Mouse (Mus musculus) adrenal gland, adult 8-10 months (tissue): ENCODE measurements around the gene Vnn1. TPM values are rescaled to one million over a fixed set of nuclear protein-coding genes. Genes with fewer than 3 reads are reported as not detected.

Source experiments
- DNase-seq: peaks from one replicate; pipeline ENCODE4 v3.0.0; 2022
- total RNA-seq, 4 experiments: library from RNA; stranded (reverse); gene quantifications; 2 replicates each; pipeline ENCODE4 v1.2.4; 2022

Gene Vnn1
- 10 to 100 TPM; 29.6 to 37.3 (median 32.2) TPM for total RNA-seq

DNA sequence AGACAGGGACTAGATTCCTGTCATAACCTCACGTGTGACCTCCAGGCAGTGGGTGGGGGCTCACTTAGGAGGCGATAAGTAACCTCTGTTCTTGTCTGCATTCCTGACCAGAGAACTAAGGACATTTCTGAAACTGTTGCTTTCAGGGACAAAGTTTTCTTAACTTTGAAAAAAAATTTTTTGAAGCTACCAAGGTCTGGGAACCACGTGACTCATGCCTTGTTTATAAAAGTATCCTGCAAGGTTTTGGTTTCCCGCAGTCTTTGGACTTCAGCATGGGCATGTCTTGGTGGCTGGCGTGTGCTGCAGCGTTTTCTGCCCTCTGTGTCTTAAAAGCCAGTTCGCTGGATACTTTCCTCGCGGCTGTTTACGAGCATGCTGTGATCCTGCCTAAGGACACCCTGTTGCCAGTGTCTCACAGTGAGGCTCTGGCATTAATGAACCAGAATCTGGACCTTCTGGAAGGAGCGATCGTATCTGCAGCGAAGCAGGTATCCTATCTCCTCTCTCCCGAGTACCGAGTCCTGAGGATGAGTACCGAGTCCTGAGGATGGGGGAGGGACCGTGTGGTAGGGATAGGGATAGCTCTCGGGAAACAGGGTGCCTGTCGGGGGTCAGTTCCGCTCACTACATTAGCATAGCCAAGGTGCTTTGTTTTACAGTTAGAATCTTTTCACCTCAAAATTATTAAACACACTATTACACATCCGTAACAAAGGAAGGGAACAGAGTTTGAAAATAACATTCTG lies at the start of gene Vnn1:
Gene Vnn1 (plus strand): TSS at position 88 of the 749 bp plus-strand sequence.
- DNase-seq: peak; percentile 20

DNA sequence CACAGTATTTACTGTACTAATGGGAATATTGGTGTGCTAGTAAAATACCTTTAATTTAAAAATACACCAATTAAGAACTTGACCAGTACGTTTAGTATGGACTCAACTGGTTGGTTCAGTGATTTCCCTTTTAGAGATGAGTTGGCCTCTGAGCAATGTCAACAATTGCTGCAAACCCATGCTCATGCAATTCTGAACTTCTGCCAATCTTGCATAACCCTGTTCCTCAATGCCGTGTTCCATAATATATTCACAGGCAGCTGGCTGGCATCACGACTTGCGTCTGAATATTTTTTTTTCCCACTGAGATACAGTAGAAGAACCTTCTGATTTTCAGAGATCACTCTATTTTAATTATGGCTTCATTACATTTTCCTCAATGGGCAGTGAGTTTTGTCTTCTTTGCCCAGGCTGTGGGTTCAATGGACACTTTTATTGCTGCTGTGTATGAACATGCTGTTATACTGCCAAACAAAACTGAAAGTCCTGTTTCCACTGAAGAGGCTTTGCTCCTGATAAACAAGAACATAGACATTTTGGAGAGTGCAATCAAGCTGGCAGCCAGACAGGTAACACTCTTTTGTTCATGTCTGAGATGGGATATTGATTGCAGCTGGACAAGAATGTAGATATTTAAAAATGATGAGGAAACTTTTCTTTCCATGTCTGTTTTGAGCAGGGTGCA lies 43.1 kb upstream of the Vnn1 start, which contains the start of gene Vnn3:
Gene Vnn3 (plus strand): TSS at position 235 of the 685 bp plus-strand sequence.
- peak; percentile 38 for DNase-seq

DNA sequence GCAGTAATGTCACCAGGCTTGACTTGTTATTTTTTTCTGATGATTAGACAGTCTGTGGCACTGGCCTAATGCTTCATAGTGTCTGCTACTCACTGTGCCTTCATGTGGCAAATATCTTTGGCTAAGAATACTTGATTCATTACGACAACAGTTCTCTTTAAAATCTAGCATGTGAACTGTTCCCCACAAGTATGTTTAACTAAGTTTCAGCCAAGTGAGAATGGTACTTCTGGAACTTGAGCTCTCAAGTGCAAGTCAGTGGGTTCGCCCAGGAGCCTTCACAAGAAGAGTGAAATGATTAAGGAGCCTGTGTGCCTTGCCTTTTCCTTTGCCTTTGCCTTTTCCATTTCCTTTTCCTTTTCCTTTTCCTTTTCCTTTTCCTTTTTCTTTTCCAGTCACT lies 42.4 kb upstream of the Vnn1 start:
- no peak for DNase-seq

DNA sequence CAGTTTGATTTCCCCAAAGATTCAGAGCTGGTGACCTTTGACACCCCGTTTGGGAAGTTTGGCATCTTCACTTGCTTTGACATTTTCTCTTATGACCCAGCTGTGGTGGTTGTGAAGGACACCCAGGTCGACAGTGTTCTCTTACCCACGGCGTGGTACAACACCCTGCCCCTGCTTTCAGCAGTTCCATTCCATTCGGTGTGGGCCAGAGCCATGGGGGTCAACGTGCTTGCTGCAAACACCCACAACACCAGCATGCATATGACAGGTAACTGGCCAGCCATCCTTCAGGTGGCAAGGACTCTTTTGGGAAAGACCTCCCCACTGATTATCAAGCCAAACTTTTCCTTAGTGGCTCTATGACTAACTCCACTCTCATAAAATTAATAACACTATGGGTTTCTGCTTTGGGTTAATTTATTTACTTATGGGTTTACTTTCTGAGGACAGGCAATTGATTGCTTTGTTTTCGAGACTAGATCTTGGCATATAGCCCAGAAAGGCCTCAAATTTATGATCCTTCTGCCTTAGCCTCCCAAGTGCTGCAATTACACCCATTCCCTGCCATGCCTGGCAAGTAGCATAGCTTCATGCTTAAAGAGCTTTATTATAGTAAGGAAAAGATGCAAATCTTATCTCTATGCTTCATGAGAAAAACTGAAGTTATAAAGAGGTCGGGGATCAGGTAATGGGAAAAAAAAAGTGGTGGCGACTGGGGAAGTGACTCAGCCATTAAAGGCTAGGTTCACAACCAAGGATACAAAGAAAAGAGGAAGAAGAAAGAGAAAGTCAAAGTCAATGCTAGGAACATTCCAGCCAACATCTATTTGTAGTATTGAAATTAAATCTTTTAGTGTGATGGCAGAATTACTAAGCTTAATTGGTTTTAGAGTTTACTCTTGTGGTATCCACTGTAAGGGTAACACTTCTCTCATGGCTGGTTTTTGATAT lies 29.9 kb upstream of the Vnn1 start:
- DNase-seq: no peak

DNA sequence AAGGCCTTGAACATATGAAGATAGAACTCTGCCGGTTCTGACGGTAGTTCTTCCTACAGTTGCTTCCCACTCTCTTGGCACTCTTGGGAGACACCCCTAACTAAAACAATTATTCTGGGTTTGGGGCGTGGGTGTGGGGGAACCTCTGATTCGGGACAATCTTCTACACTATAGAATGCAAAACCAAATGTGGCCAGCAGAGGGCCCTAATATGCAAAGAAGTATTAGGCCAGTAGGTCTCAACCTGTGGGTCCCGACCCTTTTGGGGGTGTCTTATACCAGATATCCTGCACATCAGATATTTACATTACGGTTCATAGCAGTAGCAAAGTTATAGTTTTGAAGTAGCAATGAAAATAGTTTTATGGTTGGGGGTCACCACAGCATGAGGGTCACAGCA lies 13.8 kb upstream of the Vnn1 start:
- DNase-seq: no peak

DNA sequence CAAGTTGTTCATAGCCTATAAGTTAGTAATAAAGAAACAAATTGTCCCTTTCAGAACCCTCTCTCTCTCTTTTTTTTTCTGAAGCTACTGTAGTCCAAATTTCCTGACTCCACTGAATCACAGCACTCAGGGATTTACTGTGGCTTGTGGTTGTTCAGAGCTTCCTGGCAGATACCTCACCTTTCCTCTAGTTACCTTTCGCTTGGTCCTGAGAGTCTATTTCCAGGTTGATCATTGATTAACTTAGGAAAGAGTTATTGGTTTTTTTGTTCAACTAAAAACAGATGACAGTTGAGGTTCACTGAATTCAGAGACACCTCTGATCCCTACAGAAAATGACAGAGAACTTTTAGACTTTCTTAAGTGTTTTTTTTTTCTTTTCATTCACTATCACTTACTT lies 9.6 kb upstream of the Vnn1 start:
- DNase-seq: no peak

DNA sequence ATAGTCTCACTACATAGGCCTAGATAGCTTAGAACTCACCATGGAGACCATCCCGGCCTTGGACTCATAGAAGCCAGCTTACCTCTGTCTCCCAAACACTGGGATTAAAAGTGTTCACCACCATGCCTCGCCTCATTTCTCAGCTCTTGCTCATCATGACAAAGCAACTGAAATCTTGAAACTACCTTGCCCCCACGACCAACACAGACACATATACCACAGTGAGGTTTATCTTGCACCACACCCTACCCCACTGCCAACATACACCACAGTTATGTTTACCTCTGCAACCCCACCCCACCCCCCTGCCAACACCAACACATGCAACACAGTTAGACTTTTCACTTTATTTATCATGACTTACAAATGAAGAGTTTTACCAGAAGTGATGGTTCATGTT lies 8.4 kb upstream of the Vnn1 start:
- no peak for DNase-seq

DNA sequence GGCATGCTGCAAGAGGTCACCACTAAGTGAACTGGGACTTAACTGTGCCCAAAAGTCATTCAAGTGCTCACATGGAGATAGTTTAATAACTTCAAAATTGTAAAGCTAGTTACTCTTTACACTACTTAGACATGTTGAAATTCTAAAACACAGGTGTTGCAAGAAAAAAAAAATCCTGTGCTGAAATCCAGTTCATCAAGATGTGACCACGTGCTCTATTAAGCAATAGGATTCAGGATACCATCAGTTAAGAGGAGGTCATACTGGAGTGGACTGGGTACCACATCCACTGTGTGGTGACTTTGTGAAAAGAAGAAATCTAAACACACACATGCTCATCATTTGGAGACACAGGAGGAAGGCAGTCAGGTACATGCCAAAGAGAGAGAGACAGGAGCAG lies 1.5 kb upstream of the Vnn1 start:
- DNase-seq: no peak

DNA sequence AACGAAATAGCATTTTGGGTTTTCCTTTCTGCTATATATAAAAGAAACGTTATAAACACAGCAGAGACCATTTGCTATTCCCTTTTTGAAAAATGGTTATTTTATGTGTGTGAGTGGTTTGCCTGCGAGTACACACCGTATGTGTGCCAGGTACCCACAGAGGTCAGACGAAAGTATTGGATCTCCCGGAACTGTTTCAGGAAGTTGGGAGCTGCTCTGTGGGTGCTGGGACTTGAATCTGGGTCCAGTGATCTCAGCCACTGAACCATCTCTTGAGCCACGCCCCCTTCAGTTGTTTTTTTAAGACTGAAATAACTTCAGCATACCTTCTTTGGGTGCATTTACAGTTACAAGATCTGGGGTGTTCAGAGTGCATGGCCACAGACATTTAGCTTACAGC lies 888 bp downstream of the Vnn1 start:
- DNase-seq: no peak

DNA sequence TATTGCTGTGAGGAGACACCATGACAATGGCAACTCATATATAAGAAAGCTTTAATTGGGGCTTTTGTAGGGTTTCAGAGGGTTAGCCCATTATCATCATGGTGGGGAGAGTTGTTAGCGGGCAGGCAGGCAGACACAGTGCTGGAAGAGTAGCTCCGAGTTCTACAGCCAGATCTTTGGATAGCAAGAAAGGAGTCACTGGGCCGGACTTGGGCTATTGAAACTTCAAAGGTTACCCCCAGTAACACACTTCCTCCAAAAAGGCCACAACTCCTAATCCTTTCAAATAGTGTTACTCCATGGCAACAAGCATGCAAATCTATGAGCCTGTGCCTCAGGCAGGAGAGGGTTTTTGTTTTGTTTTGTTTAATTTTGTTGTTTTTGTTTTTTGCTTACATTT lies 6.6 kb downstream of the Vnn1 start:
- DNase-seq: no peak

DNA sequence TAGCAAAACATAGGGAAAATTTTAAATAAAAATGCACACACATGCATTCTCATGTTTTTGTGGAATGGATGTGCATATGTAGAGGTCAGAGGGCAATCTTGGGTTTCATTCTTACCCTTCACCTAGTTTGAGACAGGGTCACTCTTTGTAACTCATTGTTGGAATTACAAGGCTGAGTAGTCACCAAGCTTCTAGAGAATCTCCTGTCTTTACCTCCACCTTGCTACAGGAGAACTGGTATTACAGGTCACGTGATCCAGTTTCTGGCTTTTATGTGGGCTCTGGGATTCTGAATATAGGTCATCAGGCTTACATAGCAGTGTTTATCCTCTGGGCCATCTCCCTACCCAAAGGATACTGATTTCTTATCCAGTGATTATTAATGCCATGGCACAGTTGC lies 11.2 kb downstream of the Vnn1 start:
- DNase-seq: no peak

DNA sequence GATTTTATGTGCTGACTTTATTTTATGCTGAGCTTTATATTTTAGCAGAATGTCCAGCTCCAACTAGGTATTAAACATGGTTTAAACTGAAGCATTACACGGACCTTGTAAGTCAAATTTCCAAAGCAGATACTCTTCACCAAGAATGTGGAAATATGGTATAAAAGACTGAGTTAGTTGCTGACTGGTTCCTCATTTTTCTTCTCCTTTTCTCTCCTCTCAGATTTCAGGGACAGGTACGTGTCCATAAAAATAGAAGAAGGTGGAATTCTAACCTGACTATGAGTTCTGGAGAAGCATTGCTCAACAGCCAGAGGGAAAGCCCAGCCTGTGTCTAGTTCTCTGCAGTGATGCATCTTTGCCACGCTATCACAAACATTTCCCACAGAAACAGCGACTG lies 25.6 kb downstream of the Vnn1 start, which contains the start of gene Taar1:
Gene Taar1 (plus strand): TSS at position 301 of the 400 bp plus-strand sequence.
- DNase-seq: no peak

DNA sequence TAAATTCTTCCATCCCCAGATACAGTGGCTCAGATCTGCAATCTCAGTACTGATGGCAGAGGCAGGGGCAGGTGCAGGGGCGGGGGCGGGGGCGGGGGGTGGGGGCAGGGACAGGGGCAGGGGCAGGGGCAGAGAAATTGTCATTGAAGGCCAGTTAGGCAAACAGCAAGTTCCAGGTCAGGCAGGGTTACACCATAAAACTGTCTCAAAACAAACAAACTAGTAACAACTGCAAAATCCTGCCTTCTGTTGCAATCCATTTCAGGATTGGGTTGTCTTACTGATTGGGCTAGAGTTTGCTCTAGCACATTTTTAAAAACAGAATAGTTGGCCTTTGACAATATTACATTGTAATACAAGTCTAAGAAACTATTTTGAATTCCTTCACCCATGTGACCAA lies 28.0 kb downstream of the Vnn1 start:
- DNase-seq: no peak

DNA sequence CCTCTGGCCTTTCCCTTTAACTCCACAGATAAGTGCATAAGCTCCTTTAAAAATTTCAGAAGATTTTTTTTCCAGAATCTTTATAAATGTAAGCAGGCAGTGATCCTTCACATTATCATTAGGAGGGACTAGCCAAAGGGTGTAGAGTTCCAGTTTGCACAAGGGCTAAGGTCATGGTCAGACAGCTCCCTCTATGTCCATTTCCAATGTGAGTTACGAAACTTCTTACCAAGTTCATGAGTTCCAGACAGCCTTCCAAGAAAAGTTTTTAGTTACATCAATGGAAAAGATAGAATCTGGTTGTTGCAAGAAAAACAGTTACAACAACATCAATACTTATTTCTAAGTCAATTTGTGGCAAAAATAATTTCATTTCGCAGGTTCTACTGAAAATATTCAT lies 29.5 kb downstream of the Vnn1 start:
- DNase-seq: no peak

DNA sequence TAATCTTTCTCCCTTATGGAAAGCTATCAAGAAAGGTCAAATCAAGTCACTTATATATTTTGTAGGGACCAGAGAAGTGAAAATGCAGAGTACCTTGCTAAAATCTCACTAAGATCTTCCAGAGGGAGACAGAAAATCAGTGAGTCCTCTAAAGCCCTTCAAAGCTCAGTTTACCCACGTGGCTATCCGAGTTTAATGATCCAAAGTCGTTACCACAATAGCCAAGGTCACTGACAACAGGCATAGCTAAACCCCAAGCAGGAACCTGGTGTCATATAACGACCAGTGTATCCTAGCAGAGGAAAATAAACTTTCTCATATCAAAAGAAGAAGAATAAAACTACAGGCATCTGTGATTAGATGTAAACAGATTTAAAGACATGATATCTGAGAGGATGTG lies 43.1 kb downstream of the Vnn1 start:
- no peak for DNase-seq

DNA sequence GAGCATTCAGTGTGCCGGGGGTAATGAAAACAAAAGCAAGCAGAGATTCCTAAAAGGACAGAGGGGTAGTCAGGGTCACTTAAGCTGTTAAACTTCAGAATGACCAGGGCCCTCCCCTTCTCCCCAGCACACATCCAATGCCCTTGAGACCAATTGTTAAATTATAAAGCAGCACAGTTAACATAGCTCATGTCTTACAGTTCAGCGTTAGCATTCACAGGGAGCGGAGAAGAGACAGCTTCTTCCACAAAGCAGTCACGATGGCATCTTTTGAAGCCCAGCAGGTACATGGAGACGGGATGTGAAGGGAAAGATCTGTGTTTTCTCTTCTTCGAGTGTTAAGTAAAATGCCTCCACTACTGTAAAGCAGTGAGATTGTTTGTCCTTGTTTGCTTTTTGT lies 43.8 kb downstream of the Vnn1 start, which contains the start of gene Taar2:
Gene Taar2 (plus strand): TSS at position 261 of the 400 bp plus-strand sequence.
- no peak for DNase-seq

DNA sequence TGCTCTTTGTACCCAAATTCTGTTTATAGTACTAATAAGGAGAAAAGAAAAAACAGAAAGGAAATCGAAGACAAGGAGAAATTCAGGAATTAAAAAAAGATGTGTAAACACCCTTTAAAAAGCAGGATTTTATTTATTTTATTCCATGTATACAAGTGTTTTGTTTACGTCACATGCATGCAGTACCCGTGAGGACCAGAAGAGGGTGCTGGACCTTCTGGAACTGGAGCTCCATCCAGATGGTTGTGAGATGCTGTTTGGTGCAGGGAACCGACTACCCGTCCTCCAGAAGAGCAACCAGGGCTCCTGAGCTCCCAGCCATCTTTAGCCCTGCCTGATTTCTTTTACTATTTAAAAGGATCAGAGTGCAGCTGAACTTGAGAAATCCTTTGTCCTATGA lies 48.0 kb downstream of the Vnn1 start:
- DNase-seq: no peak

DNA sequence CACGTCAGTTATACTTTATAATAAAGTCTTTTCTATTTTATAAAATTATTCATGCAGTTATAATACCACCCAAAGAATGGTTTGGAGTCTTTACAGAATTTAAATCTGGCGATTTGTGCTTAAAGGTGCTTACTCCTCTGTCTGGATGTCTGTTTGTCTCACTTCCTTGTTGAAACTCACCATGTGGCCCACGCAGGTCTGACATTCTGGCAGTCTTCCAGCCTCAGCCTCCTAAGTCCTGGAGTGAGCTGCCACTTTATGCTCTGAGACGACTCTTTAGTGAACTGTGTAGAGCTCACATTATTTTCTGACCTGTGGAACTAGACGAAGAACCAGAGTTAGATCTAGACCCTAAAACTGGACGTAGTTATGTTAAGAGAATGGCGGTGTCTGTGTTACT lies 53.5 kb downstream of the Vnn1 start:
- DNase-seq: no peak

DNA sequence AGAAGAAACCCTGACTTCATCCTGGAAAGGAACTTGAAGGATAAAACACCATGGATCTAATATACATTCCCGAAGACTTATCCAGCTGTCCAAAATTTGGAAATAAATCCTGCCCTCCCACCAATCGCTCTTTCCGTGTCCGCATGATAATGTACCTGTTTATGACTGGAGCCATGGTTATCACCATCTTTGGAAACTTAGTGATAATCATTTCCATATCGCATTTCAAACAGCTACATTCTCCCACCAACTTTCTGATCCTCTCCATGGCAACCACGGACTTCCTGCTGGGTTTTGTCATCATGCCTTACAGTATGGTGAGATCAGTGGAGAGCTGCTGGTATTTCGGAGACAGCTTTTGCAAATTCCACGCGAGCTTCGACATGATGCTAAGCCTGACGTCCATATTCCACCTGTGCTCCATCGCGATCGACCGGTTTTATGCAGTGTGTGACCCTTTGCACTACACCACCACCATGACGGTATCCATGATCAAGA lies 55.1 kb downstream of the Vnn1 start, which contains the start of gene Taar3:
Gene Taar3 (plus strand): TSS at position 51 of the 498 bp plus-strand sequence.
- DNase-seq: no peak

DNA sequence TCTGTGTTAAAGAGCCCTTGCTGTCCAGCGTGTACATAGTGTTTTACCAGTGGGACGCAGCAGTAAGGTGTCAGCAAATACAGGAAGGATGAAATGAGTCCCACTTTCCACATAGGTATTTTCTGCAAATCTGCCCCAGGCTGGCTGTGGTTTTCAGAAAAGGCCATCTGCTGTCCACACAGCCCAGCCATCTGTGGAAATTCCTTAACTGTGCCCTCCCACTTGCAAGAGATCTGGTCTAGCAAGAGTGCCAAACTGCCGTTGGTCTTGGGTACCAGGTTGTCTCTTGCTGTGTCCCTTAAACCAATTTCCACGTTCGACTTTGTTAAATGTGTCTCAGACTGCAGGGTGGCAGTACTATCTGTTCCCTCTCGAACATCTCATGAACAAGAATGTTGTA lies 57.2 kb downstream of the Vnn1 start:
- DNase-seq: no peak
